Mouse (Mus musculus): ENCODE data around the gene Gap43.
A peak's percentile ranks its signal among the peaks of the same experiment; 100 is the strongest.
"Not testable (repeated sequence)": the region's sequence is repeated elsewhere in the genome, so short reads cannot be mapped to it uniquely, and the experiment has no call there.

The Gap43 gene

DNA sequence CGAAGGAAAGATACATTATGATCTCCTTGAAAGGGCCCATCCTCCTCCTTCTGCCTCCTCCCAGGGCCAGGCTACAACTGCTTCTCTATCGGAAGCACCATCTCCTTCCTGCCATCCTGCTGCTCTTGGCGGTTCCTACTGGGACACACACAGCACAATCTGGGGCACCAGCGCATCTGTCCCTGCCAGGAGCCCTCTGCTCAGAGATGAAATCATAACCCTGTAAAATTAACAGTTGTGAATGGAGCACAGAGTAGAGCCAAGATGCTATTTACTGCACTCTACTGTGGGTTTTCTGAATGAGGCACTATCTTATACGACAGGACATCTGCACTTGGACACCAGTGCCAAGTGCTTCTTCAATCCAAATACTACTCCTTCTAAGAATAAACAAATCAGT is 46.0 kb downstream of the Gap43 start:
- DNase-seq (ENCODE audit: low read depth, low spot score), result no peak

DNA sequence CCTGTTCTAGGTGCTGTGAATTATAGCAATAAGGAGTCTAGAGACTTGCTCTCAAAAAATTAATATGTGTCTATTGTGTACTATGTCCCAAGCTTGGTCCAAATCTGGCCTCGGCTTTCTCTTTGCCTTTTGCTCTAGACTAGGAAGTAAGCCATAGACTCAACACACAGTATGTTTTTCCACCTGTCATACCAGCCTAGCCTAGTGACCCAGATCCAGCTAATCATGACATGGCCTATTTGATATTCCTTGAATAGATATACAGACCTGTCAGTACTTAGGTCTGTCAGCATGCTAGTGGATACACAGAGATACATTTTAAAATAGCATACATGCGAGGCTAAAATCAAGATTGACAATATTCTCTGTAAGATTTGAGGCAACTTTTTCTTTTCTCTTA is 46.4 kb downstream of the Gap43 start:
- DNase-seq (ENCODE audit: low read depth, low spot score), result no peak

DNA sequence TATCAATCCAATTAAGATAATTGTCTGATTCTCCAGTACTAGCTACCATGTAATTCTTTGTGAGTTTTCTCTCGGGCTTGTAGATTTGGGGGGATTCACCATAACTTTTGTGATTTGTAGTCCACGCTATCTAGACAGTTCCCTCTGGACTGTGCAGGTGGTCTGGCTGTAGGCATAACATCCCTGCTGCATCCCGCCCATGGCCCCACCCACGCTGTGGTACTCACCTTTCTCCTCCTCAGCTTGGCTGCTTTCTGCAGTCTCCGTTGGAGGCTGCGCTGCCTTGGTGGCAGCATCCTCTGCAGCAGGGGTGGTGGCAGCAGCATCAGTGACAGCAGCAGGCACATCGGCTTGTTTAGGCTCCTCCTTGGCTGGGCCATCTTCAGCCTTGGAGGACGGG is 48.9 kb downstream of the Gap43 start:
- no peak for DNase-seq (ENCODE audit: low read depth, low spot score)

DNA sequence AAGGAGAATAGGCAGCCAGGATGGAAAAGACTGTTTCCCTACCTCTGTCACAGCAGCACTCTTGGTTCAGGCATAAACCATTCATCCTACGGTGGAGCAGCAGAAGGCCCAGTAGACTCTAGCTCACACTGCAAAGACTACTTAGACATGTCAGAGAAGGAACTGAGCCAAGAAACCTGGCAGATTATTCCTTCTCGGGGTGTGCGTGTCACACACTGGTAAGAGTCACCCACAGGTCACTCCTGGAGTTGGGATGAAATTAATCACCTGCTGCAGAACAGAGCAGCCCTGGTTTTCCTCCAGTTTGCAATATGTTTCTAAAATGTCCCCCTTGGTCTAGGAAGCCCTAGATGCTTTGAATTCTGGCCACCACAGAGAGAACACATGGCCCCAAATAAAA is 56.4 kb downstream of the Gap43 start:
- no peak for DNase-seq (ENCODE audit: low read depth, low spot score)

DNA sequence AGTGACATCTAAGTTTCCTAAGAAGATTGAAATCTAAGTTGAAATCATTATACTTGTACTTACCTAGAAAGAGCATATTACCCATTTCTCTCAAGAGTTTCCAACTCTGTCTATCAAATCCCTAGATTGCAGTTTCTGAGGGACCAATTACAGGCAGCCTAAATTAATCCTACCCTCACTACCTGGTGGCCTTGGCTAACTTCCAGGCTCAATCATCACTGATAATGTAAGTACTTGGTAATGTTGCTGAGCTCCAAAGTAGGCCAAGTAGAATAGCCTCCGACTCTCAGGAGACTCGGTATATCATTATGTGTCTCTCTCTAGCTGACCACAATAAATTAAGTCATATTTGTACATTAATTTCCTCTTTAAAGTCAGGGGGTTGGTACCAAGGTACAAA is 62.7 kb downstream of the Gap43 start:
- no peak for DNase-seq (ENCODE audit: low read depth, low spot score)

DNA sequence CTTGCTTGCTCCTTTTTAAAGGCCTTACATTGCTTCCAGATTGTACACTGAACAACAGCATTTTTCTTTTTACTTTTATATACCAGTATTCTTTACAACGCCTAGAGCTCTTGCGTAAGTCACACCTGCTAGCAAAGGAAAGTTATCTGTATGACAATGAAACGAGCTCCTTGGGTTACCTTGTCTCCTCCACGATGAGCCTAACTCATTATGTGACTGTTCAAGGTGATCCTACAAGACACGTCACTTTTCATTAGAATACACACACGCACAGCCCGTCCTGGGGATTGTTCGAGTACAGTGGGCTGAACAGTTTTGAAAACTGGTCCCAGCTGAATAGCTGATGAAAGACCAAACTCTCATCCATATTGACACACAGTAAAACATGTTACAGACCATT is 63.2 kb downstream of the Gap43 start:
- DNase-seq (ENCODE audit: low read depth, low spot score), result no peak

DNA sequence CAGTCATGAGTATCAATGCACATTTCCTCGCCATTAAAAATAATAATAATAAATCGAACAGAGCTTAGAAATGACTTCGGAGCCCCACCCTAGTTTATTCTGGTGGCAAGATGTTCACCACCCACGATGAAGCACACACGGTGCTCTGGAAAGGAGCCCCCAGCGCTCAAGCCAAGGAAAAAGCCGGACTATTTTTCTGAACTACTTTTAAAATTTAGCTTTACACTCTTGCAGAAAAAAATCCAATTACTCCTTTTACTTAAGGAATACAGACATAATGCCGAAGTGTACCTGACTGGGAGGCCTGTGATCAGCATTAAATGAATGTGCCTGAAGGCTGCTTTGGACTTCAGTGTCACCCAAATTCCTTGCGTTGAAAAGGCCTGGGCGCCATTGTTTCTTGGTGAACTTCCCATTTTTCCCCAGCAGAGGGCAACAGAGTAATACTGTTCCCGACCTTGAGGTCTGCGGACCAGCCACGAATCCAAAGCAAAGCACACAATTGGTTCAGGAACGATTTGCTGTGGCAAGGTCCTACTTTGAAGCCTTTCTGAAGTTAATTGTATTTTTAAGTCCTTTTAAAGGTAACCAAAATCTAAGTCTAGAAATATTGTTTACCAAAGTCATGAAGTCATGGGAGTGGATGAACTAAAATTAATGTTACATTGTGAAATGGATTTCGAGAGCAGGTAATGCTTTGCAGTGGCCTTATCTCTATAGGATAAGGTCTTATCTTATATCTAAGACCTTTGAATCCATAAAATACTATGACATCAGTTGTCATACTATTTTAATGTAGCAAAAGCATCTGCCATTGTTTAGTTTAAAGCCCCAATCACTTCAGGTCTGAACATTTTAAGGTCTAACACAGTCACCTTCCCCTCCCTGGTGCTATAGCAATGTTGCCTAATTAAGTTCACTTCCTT is 64.0 kb downstream of the Gap43 start:
- peak; percentile 26 for DNase-seq (ENCODE audit: low read depth, low spot score)

DNA sequence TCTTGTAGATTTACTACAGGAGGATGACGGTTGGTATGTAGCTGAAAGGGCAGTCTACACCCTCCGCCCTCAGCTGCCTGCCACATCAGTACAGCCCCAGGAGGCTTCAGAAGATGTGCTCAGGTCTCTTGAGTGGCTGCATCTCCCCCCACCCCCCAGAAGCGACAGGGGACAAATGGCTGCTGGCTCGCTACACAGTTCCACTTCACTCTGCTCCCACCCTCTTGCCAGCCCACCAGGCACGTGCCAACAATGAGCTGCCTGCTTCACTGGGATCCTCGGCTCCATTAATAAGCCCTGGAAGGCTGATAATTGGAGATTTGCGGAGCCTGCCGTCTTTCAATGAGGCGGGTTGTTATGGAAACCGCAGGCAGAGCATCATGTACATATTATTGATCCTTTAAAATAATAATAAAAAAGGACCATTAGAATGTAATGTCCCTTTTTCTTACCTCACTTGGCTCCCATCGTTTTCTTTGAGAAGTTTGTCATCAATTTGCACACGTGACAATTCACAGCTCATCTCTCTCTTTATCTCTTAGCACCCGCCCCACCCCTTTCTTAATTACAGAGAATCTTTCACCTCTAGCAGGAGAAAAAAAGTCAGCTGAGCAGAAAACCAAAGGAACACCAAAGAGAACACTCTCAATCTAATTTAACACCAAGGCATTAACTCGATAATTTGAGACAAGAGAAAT is 64.8 kb downstream of the Gap43 start:
- no peak for DNase-seq (ENCODE audit: low read depth, low spot score)

DNA sequence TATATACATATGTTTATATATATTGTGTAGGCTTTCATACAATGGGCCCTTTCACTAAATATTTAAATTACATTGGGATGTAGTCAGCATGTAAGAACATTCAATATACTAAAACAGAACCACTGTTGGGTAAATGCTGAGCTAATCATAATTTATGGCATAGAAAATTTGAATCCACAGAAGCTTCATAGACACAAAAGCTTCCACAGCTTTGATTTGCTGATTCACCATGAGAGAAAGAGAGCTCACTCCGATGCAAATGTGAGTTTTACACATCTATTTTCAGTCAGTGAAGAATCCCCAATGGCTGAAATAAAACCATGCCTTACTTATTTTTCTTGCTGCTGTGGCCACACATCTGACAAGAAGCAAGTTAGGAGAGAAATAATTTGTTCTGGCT is 69.2 kb downstream of the Gap43 start:
- no peak for DNase-seq (ENCODE audit: low read depth, low spot score)

DNA sequence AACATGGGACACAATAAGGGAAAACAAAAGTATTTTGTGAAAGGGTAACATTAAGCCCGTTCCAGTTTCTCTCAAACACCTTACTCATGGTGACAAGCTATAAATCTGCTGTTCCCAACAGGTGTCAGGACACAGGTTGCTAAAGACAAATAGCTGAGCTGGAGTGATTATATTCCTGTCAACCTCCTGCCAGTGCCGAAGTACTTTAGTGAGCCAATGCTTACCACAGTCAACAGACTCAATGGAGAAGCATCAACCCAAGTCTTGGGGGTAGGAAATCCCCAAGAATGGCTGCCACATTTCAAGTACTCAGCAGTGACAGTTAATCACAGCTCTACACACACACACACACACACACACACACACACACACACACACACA is 70.9 kb downstream of the Gap43 start:
- DNase-seq (ENCODE audit: low read depth, low spot score), result no peak

DNA sequence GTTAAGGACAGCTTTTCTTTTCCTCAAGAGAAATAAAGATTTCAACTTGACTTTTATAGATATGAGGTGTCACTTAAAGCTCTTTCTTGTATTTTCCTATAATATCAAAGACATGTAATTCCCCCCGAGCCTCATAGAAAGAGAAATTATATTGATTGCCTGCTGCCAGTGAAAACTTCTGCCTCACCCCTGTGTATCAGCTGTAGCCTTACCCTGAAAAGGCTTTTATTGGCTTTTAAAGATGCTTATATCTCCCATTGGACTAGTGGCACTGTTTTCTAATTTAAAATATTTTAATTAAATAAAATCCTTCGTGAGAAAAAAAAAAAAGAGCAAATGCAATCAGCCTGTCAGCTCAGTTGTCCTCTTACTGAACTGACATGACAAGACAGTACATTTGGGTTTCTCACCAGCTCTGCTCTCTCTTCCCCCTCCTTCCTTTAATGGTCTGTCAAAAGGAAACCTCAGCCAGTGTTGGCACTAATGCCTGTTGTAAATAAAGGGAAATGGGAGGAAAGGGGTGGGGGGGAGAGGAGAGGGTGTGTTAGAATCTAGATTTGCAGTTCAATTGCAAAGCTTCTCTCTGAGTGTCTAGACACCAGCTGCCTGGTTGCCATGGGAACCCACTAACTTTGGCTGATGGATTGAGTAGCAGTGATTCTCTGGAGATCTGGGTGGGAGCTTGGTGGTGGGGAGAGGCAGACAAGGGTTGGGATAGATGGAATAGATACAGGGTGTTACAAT is 71.4 kb downstream of the Gap43 start:
- no peak for DNase-seq (ENCODE audit: low read depth, low spot score)

DNA sequence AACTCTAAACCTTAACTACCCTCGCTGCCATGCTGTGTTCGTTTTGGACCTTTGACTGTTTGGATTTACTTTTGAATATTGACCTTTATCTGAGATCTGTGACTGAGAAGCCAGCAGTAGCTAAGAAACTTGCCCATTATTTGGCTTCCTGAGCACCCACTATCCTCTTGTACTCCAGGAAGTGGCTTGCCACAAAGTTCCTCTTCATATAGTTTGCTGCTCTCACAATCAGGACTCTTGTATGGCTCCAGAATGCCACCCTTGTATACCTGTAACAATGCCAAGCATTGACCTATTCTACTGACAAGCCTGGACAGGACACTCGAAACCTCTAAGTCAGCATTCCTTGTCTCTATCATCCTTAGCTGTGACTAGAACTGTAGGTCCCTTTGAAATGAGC is 75.3 kb downstream of the Gap43 start:
- no peak for DNase-seq (ENCODE audit: low read depth, low spot score)

DNA sequence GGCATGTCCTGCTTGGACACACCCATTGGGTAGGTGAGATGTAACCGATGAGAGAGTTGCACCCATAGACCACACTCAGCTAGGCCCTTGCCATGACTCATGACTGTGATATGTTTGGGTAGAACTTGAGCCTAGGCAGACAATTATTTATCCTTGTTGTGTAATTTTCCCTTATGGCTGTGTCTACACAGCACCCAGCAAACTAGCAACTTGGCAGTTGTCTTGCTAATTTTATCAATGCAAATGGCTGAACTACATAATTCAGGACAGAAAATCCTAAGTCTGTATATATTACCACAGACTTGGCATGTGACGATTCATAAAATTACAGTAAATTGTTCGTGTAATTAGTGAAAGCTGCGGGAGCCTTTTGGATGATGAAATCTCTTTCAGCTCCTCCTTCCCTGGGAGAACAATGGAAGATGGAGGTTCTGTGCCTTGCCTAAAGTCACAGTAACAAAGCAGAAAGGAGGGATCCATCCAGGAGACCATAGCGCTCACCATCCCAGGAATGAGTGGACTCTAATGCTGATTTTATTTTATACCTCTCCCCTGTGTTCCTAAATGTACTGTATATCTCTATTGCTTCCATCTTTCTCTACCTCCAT is 77.4 kb downstream of the Gap43 start:
- no peak for DNase-seq (ENCODE audit: low read depth, low spot score)

DNA sequence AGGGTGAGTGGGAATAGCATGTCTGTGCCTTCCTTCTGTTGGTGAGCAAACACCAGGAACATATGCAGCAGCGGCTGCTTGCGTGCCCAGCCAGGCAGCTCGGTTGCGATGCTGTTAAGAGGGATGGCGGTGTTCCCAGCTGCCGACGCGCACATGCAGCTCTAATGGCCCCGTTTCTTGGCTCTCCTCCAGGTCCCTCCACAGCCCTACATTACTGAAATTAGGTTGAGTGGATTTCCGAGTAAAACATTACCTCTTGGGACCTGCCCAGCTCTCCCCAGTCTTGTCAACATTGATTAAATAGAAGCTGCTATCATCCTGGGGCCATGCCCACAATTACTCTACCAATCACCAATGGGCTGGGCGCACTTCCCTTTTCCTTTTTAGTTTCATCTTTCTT is 84.8 kb downstream of the Gap43 start:
- no peak for DNase-seq (ENCODE audit: low read depth, low spot score)

DNA sequence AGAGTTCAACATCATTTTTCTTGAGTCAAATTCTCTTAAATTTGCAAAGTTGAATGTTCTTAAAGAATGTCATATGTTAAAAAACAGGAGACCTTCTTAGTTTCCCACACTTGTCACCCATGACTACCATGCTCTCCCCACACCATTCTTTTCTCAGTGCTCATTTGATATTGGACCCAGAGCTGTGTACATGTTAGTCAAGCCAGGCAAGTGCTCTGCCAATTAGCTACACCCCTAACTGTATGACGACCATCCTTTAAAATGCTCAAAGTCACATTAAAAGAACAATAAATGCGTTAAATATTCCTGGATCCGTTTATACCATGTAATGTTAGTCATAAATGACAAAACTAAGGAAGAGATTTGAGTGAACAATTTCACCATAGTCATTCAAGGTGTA is 85.2 kb downstream of the Gap43 start:
- DNase-seq (ENCODE audit: low read depth, low spot score), result no peak

DNA sequence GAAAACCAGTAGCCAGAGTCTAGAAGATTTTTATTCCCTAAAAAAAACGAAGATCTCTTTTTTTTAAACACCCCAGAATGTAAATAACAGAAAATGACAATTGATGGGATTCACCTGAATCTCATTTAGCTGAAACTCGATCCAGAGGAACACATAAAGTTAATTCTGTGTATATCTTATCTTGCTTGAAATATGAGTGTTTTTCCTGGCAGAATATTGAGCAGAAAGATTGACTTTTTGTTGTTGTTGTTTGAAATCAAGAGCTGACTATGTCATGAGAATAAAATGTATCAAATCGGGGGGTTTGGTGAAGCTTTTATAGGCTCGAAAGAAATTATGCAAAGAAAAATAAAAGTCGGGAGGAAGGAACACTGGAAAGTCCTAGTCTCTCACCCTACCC is 88.2 kb downstream of the Gap43 start:
- no peak for DNase-seq (ENCODE audit: low read depth, low spot score)

DNA sequence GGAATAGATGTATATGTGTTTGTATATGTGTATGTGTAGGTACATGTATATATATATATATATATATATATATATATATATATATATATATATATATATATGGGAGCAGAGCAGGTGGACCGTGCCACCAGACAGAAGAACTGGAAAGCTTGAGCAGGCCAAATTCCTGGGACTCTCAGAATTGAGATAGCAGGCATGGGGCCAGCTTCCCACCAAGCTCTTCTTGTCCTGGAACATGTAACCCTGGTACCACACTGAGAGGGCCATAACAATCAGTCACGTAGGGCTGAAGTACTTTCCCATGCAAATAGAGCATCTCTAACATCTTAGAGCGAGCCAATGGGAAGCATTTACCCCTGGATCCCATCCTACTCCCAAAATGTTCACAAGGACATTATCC is 96.3 kb downstream of the Gap43 start:
- DNase-seq (ENCODE audit: low read depth, low spot score), result not testable (repeated sequence)

DNA sequence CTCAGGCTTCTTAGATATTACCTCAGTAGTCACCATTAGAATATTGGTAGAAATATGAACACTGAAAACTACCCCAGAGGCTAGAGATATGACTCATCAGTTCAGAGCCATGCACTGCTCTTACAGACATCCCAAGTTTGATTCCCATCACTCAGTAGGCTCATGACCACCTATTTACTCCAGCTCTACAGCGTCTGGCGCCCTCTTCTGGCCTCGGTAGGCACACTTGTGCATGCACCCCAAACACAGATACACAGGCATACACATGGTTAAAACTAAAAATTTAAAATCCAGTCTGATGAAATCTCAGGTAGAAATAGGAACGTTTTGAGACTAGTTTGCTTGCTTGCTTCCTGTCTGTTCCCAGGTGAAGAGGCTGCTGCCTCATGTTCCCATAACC is 109.1 kb downstream of the Gap43 start:
- no peak for DNase-seq (ENCODE audit: low read depth, low spot score)
